Mouse (Mus musculus): ENCODE measurements around the gene Cmss1. TPM values are rescaled to one million over a fixed set of nuclear protein-coding genes. Genes with fewer than 3 reads are reported as not detected.

Gene Cmss1
- total RNA-seq, 4 experiments from 2014 or later: 63.7 to 86.8 (median 76.8) TPM

- no peak for DNase-seq (ENCODE audit: low spot score)
Measured at GRCm38 (mm10) chr16:57515636-57516035, 91.0 kb downstream of the Cmss1 start.

- DNase-seq (ENCODE audit: low spot score): no peak
Measured at GRCm38 (mm10) chr16:57514371-57514770, 92.3 kb downstream of the Cmss1 start.

- DNase-seq (ENCODE audit: low spot score): no peak
Measured at GRCm38 (mm10) chr16:57513562-57513961, 93.1 kb downstream of the Cmss1 start.

- DNase-seq (ENCODE audit: low spot score): no peak
Measured at GRCm38 (mm10) chr16:57509099-57509498, 97.6 kb downstream of the Cmss1 start.

GRCm38 (mm10) chr16:57508351-57508750, 98.3 kb downstream of the Cmss1 start:
- DNase-seq (ENCODE audit: low spot score): no peak

GRCm38 (mm10) chr16:57506133-57506532, 100.5 kb downstream of the Cmss1 start:
- DNase-seq (ENCODE audit: low spot score): no peak

GRCm38 (mm10) chr16:57504728-57505127, 101.9 kb downstream of the Cmss1 start:
- no peak for DNase-seq (ENCODE audit: low spot score)

- DNase-seq (ENCODE audit: low spot score): no peak
Measured at GRCm38 (mm10) chr16:57502761-57503160, 103.9 kb downstream of the Cmss1 start.

- DNase-seq (ENCODE audit: low spot score): no peak
Measured at GRCm38 (mm10) chr16:57502230-57502629, 104.4 kb downstream of the Cmss1 start.

GRCm38 (mm10) chr16:57500851-57501250, 105.8 kb downstream of the Cmss1 start:
- no peak for DNase-seq (ENCODE audit: low spot score)

- DNase-seq (ENCODE audit: low spot score): no peak
Measured at GRCm38 (mm10) chr16:57496437-57497173, 110.1 kb downstream of the Cmss1 start.

GRCm38 (mm10) chr16:57495476-57496203, 111.0 kb downstream of the Cmss1 start:
- DNase-seq (ENCODE audit: low spot score): no peak

- DNase-seq (ENCODE audit: low spot score): no peak
Measured at GRCm38 (mm10) chr16:57491853-57492252, 114.8 kb downstream of the Cmss1 start.

GRCm38 (mm10) chr16:57490691-57491090, 116.0 kb downstream of the Cmss1 start:
- no peak for DNase-seq (ENCODE audit: low spot score)

- DNase-seq (ENCODE audit: low spot score): no peak
Measured at GRCm38 (mm10) chr16:57488661-57489060, 118.0 kb downstream of the Cmss1 start.

- DNase-seq (ENCODE audit: low spot score): no peak
Measured at GRCm38 (mm10) chr16:57486266-57486665, 120.4 kb downstream of the Cmss1 start.

- DNase-seq (ENCODE audit: low spot score): peak; percentile 57
Measured at GRCm38 (mm10) chr16:57485265-57485664, 121.4 kb downstream of the Cmss1 start.

- DNase-seq (ENCODE audit: low spot score): no peak
Measured at GRCm38 (mm10) chr16:57484043-57484795, 122.4 kb downstream of the Cmss1 start.

GRCm38 (mm10) chr16:57483503-57483902, 123.2 kb downstream of the Cmss1 start:
- DNase-seq (ENCODE audit: low spot score): no peak

GRCm38 (mm10) chr16:57482911-57483310, 123.8 kb downstream of the Cmss1 start:
- DNase-seq (ENCODE audit: low spot score): no peak

GRCm38 (mm10) chr16:57482264-57482663, 124.4 kb downstream of the Cmss1 start:
- no peak for DNase-seq (ENCODE audit: low spot score)

- DNase-seq (ENCODE audit: low spot score): no peak
Measured at GRCm38 (mm10) chr16:57479776-57480175, 126.9 kb downstream of the Cmss1 start.
